Mouse (Mus musculus): ENCODE results near the gene Mybphl.

Mybphl gene

GRCm38 (mm10) chr3:108372274-108372673 lies 7.6 kb downstream of the Mybphl start:
- no peak for DNase-seq (ENCODE audit: low spot score in 2 of 2)

- no peak for DNase-seq (ENCODE audit: low spot score in 2 of 2)
Measured at GRCm38 (mm10) chr3:108372691-108373090, 8.0 kb downstream of the Mybphl start.

GRCm38 (mm10) chr3:108378875-108379663 lies 14.4 kb downstream of the Mybphl start:
- no peak for DNase-seq (ENCODE audit: low spot score in 2 of 2)

GRCm38 (mm10) chr3:108380695-108381094 lies 16.0 kb downstream of the Mybphl start:
- DNase-seq (ENCODE audit: low spot score in 2 of 2), result peak in 1 of 2 experiments; percentile 50

GRCm38 (mm10) chr3:108381945-108382875 lies 17.5 kb downstream of the Mybphl start:
- no peak for DNase-seq (ENCODE audit: low spot score in 2 of 2)

GRCm38 (mm10) chr3:108383485-108384354 lies 19.0 kb downstream of the Mybphl start, which contains the start of gene Psrc1:
Psrc1 (plus strand) TSS chr3:108383839.
- DNase-seq (ENCODE audit: low spot score in 2 of 2), result peak; percentile 87 to 90

- no peak for DNase-seq (ENCODE audit: low spot score in 2 of 2)
Measured at GRCm38 (mm10) chr3:108384425-108384824, 19.7 kb downstream of the Mybphl start.

- DNase-seq (ENCODE audit: low spot score in 2 of 2), result no peak
Measured at GRCm38 (mm10) chr3:108386186-108386585, 21.5 kb downstream of the Mybphl start.

GRCm38 (mm10) chr3:108389111-108389545 lies 24.4 kb downstream of the Mybphl start:
- peak; percentile 96 to 97 for DNase-seq (ENCODE audit: low spot score in 2 of 2)

- DNase-seq (ENCODE audit: low spot score in 2 of 2), result no peak
Measured at GRCm38 (mm10) chr3:108392299-108392698, 27.6 kb downstream of the Mybphl start.

GRCm38 (mm10) chr3:108392793-108393192 lies 28.1 kb downstream of the Mybphl start:
- DNase-seq (ENCODE audit: low spot score in 2 of 2), result no peak

GRCm38 (mm10) chr3:108398281-108398680 lies 33.6 kb downstream of the Mybphl start:
- DNase-seq (ENCODE audit: low spot score in 2 of 2), result no peak

GRCm38 (mm10) chr3:108400442-108400841 lies 35.7 kb downstream of the Mybphl start:
- DNase-seq (ENCODE audit: low spot score in 2 of 2), result no peak

- peak; percentile 76 to 92 for DNase-seq (ENCODE audit: low spot score in 2 of 2)
Measured at GRCm38 (mm10) chr3:108401692-108402527, 37.2 kb downstream of the Mybphl start.

GRCm38 (mm10) chr3:108402528-108402920 lies 37.8 kb downstream of the Mybphl start:
- DNase-seq (ENCODE audit: low spot score in 2 of 2), result no peak

GRCm38 (mm10) chr3:108405536-108406305 lies 41.0 kb downstream of the Mybphl start:
- DNase-seq (ENCODE audit: low spot score in 2 of 2), result no peak

- DNase-seq (ENCODE audit: low spot score in 2 of 2), result no peak
Measured at GRCm38 (mm10) chr3:108406306-108406885, 41.7 kb downstream of the Mybphl start.

- DNase-seq (ENCODE audit: low spot score in 2 of 2), result no peak
Measured at GRCm38 (mm10) chr3:108408517-108409008, 43.9 kb downstream of the Mybphl start.

All from spleen, postnatal 10 days (tissue).